Mouse (Mus musculus) ES-E14 (cell line): ENCODE data around the gene Sla2. TPM values are rescaled to one million over a fixed set of nuclear protein-coding genes. Genes with fewer than 3 reads are reported as not detected.

ENCODE experiments used
- DNase-seq: peaks from one replicate; pipeline ENCODE4 v3.0.0-alpha.2; 2013; ENCODE audit warnings: low read depth, low spot score
- H3K27ac ChIP-seq: 2 replicates; pipeline ENCODE4 v1.5.1; 2012; ENCODE audit warnings: low read depth, mild to moderate bottlenecking, low read length, moderate library complexity, mixed read lengths; ENCODE audit not compliant: poor library complexity, insufficient read depth, severe bottlenecking
- H3K36me3 ChIP-seq: 2 replicates; pipeline ENCODE4 v1.6.1; 2012; ENCODE audit warnings: mild to moderate bottlenecking, low read length, moderate library complexity, mixed read lengths; ENCODE audit not compliant: control insufficient read depth, poor library complexity, insufficient read depth, severe bottlenecking
- H3K4me1 ChIP-seq, 2 experiments: fragments of 150-350 bp in 1 of 2; sonication (generic) in 1 of 2; 2 replicates each; pipeline ENCODE4 v1.6.1; 2012; ENCODE audit warnings: low read length in 2 of 2, mild to moderate bottlenecking in 1 of 2, mixed read lengths in 1 of 2; ENCODE audit not compliant: control insufficient read depth in 2 of 2, insufficient read depth in 2 of 2, poor library complexity in 1 of 2
- H3K4me3 ChIP-seq, 2 experiments: fragments of 150-350 bp in 1 of 2; sonication (generic) in 1 of 2; 2 replicates each; pipeline ENCODE4 v1.5.1; 2012; ENCODE audit warnings: low read length in 2 of 2, low read depth in 1 of 2, mild to moderate bottlenecking in 1 of 2, mixed read lengths in 1 of 2; ENCODE audit not compliant: insufficient read depth in 1 of 2, poor library complexity in 1 of 2, severe bottlenecking in 1 of 2
- H3K9ac ChIP-seq: 2 replicates; pipeline ENCODE4 v1.6.1; 2012; ENCODE audit warnings: low read depth, mild to moderate bottlenecking, low read length, mixed read lengths; ENCODE audit not compliant: poor library complexity, insufficient read depth, severe bottlenecking
- H3K9me3 ChIP-seq: fragments of 150-350 bp; sonication (generic); 2 replicates; pipeline ENCODE4 v1.6.1; 2012; ENCODE audit warnings: low read depth, mild to moderate bottlenecking, low read length; ENCODE audit not compliant: control insufficient read depth, insufficient read depth
- CHD2 ChIP-seq: IDR thresholded peaks from 2 replicates; pipeline ENCODE4 v1.6.1; 2014; ENCODE audit warnings: mild to moderate bottlenecking, low read depth, low read length, inconsistent platforms
- HCFC1 ChIP-seq: IDR thresholded peaks from 2 replicates; pipeline ENCODE4 v1.6.1; 2012; ENCODE audit warnings: low read length, inconsistent platforms, borderline replicate concordance; ENCODE audit not compliant: insufficient read depth
- MAFK ChIP-seq: IDR thresholded peaks from 2 replicates; pipeline ENCODE4 v1.6.1; 2014; ENCODE audit warnings: mild to moderate bottlenecking, low read depth, low read length, inconsistent platforms; ENCODE audit not compliant: insufficient read depth
- ZC3H11A ChIP-seq: IDR thresholded peaks from 2 replicates; pipeline ENCODE4 v1.6.1; 2012; ENCODE audit warnings: low read depth, mild to moderate bottlenecking, inconsistent platforms, low read length, borderline replicate concordance
- ZNF384 ChIP-seq: IDR thresholded peaks from 2 replicates; pipeline ENCODE4 v1.6.1; 2012; ENCODE audit warnings: low read depth, low read length, inconsistent platforms
- in situ Hi-C, 2 experiments: fragments of 600-800 bp; cut with MboI; formaldehyde crosslinking; loops; one replicate each; pipeline ENCODE4 v1.15.1; 2025; ENCODE audit warnings: low sequenced_read_pairs in 2 of 2, inconsistent platforms in 1 of 2; ENCODE audit not compliant: unreplicated experiment in 2 of 2
- total RNA-seq: library from RNA; depleted of rRNA; stranded (reverse); fragments of 300-350 nt; gene quantifications from 2 replicates; pipeline ENCODE4 v1.2.3, GENCODE M21; 2012; rRNA removed

Sla2 gene
- 5.2 and 5.3 TPM in 2 replicates for total RNA-seq

- Histone ChIP-seq H3K36me3 (no peaks in the 10 kb centered on the region), H3K4me1 (peaks cover 0 to 5% of the 10 kb centered on the region in 2 experiments; a peak in 1 of 4 replicates), H3K9ac (no peak within 1 kb of the TSS), H3K27ac (no peak within 1 kb of the TSS), H3K9me3 (no peaks in the 10 kb centered on the region), H3K4me3 (no peak within 1 kb of the TSS)
- in situ Hi-C loops = no loop called here
- TF ChIP-seq ZC3H11A (no peak), ZNF384 (no peak), CHD2 (no peak), MAFK (no peak), HCFC1 (no peak)
- DNase-seq = no peak
Observed at GRCm38 (mm10) chr2:156887017-156887416, at the start of gene Sla2. TSS of gene Sla2 (minus strand) at chr2:156887192.

- H3K27ac ChIP-seq = no peak overlapping the region
- no peak for DNase-seq
- no peak overlapping the region for H3K4me3 ChIP-seq
- H3K9ac ChIP-seq = no peak overlapping the region
- peaks cover 4% of the 10 kb centered on the region for H3K36me3 ChIP-seq
- no peaks in the 10 kb centered on the region for H3K9me3 ChIP-seq
- H3K4me1 ChIP-seq = no peaks in the 10 kb centered on the region
- in situ Hi-C loops = no loop called here
- TF ChIP-seq CHD2 (no peak), HCFC1 (no peak), ZNF384 (no peak), MAFK (no peak), ZC3H11A (no peak)
Observed at GRCm38 (mm10) chr2:156935005-156935404, 48.0 kb upstream of the Sla2 start.

GRCm38 (mm10) chr2:156933426-156933825 is 46.4 kb upstream of the Sla2 start:
- no peak overlapping the region for H3K4me3 ChIP-seq
- in situ Hi-C loops = no loop called here
- peaks cover 4% of the 10 kb centered on the region for H3K36me3 ChIP-seq
- H3K4me1 ChIP-seq = no peaks in the 10 kb centered on the region
- no peak overlapping the region for H3K27ac ChIP-seq
- DNase-seq = no peak
- H3K9me3 ChIP-seq = no peaks in the 10 kb centered on the region
- H3K9ac ChIP-seq = no peak overlapping the region
- no peak for TF ChIP-seq ZNF384
- no peak for TF ChIP-seq CHD2

GRCm38 (mm10) chr2:156931421-156931820 is 44.4 kb upstream of the Sla2 start:
- TF ChIP-seq MAFK (no peak), CHD2 (no peak), ZC3H11A (no peak), ZNF384 (no peak), HCFC1 (no peak)
- no peak overlapping the region for H3K9ac ChIP-seq
- no peaks in the 10 kb centered on the region for H3K9me3 ChIP-seq
- no peaks in the 10 kb centered on the region for H3K4me1 ChIP-seq
- no peak overlapping the region for H3K4me3 ChIP-seq
- in situ Hi-C loops = no loop called here
- H3K36me3 ChIP-seq = peaks cover 4% of the 10 kb centered on the region
- no peak overlapping the region for H3K27ac ChIP-seq
- no peak for DNase-seq

GRCm38 (mm10) chr2:156930549-156930948 is 43.6 kb upstream of the Sla2 start:
- no peak overlapping the region for H3K9ac ChIP-seq
- H3K36me3 ChIP-seq = no peaks in the 10 kb centered on the region
- H3K9me3 ChIP-seq = no peaks in the 10 kb centered on the region
- TF ChIP-seq ZNF384 (no peak), ZC3H11A (no peak), HCFC1 (no peak), CHD2 (no peak), MAFK (no peak)
- in situ Hi-C loops = no loop called here
- no peak overlapping the region for H3K27ac ChIP-seq
- no peaks in the 10 kb centered on the region for H3K4me1 ChIP-seq
- DNase-seq = no peak
- no peak overlapping the region for H3K4me3 ChIP-seq
